Mouse (Mus musculus) macrophage (primary cell): ENCODE data around the gene Ifnar1. TPM values are rescaled to one million over a fixed set of nuclear protein-coding genes. Genes with fewer than 3 reads are reported as not detected.
"Not testable (repeated sequence)": the region's sequence is repeated elsewhere in the genome, so short reads cannot be mapped to it uniquely, and the experiment has no call there.

Experiments
- H3K27ac ChIP-seq: fragments of 350-480 bp; formaldehyde crosslinking; 2 replicates; pipeline ENCODE4 v1.9.0; 2021
- H3K36me3 ChIP-seq: fragments of 350-480 bp; formaldehyde crosslinking; 2 replicates; pipeline ENCODE4 v1.9.0; 2021; ENCODE audit errors: inconsistent target
- H3K4me3 ChIP-seq: fragments of 350-480 bp; formaldehyde crosslinking; 2 replicates; pipeline ENCODE4 v1.9.0; 2021; ENCODE audit errors: inconsistent target
- H3K79me2 ChIP-seq: fragments of 350-480 bp; formaldehyde crosslinking; 2 replicates; pipeline ENCODE4 v1.9.0; 2021; ENCODE audit errors: inconsistent target
- WGBS: methylation state at CpG from one replicate; pipeline ENCODE4 v1.1.7; 2026; ENCODE audit warnings: inconsistent platforms; ENCODE audit not compliant: missing documents; 5-methylcytosine and 5-hydroxymethylcytosine counted together
- polyA plus RNA-seq: library from polyadenylated mRNA; stranded (reverse); fragments of 250-400 nt; gene quantifications from 3 replicates; pipeline ENCODE4 v1.2.4, GENCODE M21; 2018; ENCODE audit warnings: inconsistent platforms

Ifnar1 gene
- polyA plus RNA-seq, 1 experiment from 2014 or later: 104 TPM

DNA sequence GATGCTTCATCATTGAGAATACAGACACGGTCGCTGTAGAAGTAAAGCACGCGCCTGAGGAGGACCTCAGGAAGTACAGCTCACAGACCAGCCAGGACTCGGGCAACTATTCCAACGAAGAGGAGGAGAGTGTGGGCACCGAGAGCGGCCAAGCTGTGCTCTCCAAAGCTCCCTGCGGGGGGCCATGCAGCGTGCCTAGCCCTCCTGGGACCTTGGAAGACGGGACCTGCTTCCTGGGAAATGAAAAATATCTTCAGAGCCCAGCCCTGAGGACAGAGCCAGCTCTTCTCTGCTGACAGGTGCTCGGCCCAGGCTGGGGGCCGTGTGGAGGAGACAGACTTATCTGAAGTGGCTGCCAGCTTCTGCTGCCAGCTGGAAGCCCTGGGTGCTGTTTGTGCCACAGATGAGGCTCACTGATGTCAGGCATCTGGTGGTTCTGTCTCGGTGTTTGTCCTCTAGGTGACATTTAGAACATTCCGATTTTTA lies 20.1 kb downstream of the Ifnar1 start:
- 91% methylated on average over 14 of the region's 15 CpGs for WGBS

DNA sequence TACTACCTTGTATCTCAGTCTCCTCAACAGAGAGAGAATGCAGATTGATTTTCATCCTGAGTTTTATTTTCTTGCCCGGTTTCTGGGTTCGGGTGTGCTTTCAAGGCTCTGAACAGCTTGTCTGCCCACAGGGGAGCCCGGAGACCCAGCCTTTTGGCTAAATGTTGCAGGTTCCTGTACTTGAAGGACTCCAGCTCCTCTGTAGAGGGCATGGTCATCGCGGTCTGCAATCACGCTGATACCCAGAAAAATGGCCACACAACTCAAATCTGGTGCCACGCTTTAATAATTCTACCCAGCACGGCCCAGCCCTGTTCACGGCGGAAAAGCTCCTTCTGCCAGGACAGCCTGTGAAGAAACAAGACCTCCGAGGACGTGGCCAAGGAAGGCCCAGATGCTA lies 21.4 kb downstream of the Ifnar1 start:
- Histone ChIP-seq H3K27ac (no peak overlapping the region), H3K79me2 (no peaks in the 10 kb centered on the region; the same call in 1 of the 2 replicates), H3K4me3 (no peak overlapping the region), H3K36me3 (peaks cover 65% of the 10 kb centered on the region)
- WGBS: 92% methylated on average over 8 of the region's 12 CpGs

More for the DNA sequence above, 20.1 kb downstream of the Ifnar1 start:
- no peak overlapping the region for H3K4me3 ChIP-seq
- H3K79me2 ChIP-seq: peaks cover 4% of the 10 kb centered on the region; the same call in 1 of the 2 replicates
- no peak overlapping the region for H3K27ac ChIP-seq
- peaks cover 77% of the 10 kb centered on the region for H3K36me3 ChIP-seq

DNA sequence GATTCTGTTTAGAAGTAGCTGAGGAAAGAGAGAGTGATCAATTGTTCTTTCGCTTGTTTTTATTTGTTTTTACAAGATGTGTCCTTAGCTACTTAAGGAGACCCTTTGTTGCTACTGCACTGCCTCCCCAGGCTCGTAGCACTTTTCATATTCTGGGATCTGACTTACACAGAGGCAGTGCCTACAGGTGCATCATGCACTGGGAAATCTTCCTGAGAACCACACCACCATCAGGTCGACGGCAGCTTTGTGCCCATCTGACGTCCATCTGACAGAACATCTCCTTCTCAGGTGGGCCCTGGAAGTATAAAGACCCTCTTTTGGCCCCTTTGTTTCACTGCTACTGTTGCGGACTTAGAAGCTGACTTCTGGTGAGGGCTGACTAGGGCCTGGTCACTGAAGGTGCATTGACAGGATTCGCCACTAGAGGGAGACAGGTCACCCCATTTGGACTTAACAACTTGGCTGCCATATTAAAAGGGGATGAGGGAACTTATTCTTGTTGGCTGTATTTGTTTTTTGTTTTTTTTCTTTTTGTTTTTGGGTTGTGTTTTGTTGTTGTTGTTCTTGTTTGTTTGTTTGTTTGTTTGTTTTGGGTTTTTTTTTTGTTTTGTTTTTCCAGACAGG lies 27.2 kb downstream of the Ifnar1 start:
- WGBS: 36% methylated on average over 7 of the region's 7 CpGs
- Histone ChIP-seq H3K4me3 (no peak overlapping the region), H3K36me3 (peaks cover 13% of the 10 kb centered on the region)

DNA sequence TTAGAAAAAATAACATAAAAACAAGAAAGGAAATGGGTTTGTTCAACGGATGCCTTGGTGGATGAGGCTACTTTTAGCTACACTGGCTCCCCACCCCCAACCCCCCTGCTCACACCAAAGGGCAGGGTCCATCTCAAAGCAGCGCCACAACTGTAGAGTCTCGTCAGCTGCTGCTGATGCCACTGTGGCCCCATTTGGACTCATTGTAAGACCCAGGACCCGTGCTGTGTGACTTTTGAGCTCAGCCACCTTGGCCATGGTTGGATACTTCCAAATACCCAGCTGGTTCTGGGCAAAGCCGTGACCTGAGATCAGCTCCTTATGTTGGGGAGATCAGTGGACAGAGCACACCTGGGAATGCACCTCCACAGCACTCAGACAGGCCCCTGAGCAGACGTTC lies 28.1 kb downstream of the Ifnar1 start:
- H3K79me2 ChIP-seq: no peaks in the 10 kb centered on the region
- WGBS: 87% methylated on average over 6 of the region's 6 CpGs
- H3K27ac ChIP-seq: no peak overlapping the region
- H3K4me3 ChIP-seq: no peak overlapping the region
- peaks cover 9% of the 10 kb centered on the region for H3K36me3 ChIP-seq

More for the DNA sequence above, 27.2 kb downstream of the Ifnar1 start:
- Histone ChIP-seq H3K79me2 (no peaks in the 10 kb centered on the region), H3K27ac (no peak overlapping the region)

DNA sequence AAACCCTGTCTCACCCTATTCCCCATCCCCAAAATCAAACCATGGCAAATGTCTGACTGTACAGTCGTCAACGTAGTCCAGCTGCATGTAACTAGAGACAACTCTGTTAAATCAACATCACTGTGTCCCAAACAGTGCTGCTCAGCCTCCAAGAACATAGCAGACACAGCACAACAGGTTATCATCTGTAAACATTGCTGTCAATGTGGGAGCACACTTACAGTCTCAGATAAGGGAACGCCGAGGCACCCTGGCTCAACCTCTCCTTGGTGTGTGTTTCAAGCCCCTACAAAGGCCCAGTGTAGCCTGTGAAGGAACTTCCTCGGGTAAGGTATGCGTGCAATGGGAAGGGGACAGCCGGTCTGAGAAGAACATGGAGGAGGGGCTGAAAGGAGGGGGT lies 32.0 kb downstream of the Ifnar1 start:
- 93% methylated on average over 7 of the region's 7 CpGs for WGBS
- Histone ChIP-seq H3K4me3 (no peak overlapping the region), H3K27ac (no peak overlapping the region), H3K79me2 (no peaks in the 10 kb centered on the region), H3K36me3 (no peaks in the 10 kb centered on the region)

DNA sequence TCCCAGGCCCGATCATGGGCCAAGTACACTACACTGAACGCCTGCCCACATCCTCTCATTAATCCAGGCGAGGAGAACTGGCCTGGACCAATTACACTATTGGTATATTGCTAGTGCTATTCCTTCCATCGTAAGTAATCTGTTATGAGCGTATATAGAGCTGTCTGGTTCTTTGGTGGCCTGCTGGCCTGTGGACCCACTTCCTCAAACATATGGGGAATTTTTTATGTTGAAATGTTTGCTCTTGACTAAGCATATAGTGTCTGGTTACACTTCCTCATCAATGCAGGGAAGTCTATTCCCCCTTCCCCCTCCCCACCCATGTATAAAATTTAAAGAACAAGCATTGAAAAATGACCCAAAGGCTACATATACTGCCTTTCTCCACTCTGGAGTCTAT lies 37.0 kb downstream of the Ifnar1 start:
- H3K27ac ChIP-seq: peak overlapping the region; percentile 99
- H3K79me2 ChIP-seq: no peaks in the 10 kb centered on the region
- no peaks in the 10 kb centered on the region for H3K36me3 ChIP-seq
- no peak overlapping the region for H3K4me3 ChIP-seq
- WGBS: 0% methylated on average over 5 of the region's 5 CpGs

DNA sequence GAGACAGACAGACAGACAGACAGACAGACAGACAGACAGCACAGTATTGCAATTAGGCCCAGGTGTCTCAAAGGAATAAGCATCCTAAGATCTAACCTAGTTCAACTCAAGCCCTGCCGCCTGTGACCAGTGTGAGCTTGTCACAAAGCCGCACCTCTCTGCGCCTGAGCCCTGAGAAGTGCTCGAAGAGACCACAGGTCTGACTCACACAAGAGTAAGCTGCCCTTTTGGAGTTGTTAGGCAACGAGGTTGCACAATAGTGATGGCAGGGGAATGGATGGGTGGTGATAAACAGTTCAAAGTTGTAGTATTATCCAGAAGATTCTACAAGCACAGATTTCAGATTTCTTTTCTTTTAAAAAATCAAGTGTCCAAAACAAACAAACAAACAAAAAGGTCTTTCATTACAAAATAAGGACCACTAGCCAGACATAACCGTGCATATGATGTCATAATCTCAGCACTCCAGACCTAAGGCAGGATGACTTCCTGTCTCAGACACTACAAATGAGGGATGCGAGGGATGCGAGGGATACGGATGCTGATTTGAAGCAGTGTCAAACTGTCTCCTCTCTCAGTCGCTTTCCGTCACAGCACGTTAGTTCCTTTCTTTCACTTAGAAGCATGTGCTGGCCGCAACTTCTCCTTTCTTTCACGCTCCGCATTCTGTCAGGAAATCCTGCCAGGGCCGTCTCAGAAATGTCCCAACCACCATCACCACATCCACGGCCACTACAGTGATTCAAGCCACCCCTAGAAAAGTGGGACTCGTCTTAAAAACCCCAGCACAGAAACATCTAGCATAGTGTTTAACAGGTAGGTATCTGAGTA lies 37.7 kb downstream of the Ifnar1 start:
- peak overlapping the region; percentile 99 for H3K27ac ChIP-seq
- H3K4me3 ChIP-seq: no peak overlapping the region
- no peaks in the 10 kb centered on the region for H3K36me3 ChIP-seq
- WGBS: under 1% methylated on average over 18 of the region's 18 CpGs
- H3K79me2 ChIP-seq: no peaks in the 10 kb centered on the region

DNA sequence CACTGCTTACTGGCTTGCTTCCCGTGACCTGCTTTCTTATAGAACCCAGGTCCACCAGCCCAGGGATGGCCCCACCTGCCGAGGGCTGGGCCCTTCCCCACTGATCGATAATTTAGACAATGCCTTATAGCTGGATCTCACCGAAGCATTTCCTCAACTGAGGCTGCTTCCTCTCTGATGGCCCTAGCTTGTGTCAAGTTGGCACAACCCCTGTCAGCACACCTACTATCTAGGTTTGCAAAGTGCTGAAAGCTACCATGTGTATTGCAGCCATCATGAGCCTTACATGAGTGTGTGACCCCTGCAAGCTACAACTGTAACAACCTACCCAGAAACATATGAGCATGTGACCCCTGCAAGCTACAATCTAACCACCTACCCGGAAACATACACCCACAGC lies 39.2 kb downstream of the Ifnar1 start:
- Histone ChIP-seq H3K27ac (peak overlapping the region; percentile 99), H3K4me3 (no peak overlapping the region), H3K79me2 (no peaks in the 10 kb centered on the region), H3K36me3 (no peaks in the 10 kb centered on the region)
- WGBS: 34% methylated on average over 5 of the region's 5 CpGs

DNA sequence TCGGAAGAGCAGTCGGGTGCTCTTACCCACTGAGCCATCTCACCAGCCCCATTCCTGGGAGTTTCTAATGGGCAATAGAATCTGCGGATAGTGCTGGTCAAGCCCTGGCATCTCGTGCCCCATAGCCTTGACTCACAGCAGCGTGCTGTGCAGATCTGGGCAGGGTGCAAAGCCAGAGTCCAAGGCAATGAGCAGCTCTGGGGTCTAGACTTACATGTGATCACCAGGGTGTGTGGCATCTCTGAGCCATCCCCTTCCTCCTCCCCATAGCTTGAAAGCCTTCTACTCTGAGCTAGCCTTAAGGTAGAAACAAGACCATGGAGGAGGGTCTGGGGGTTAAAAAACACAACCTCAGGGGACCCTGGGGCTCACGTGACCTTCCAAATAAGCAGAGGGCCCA lies 41.2 kb downstream of the Ifnar1 start:
- Histone ChIP-seq H3K36me3 (no peaks in the 10 kb centered on the region), H3K27ac (peak overlapping the region; percentile 81), H3K79me2 (no peaks in the 10 kb centered on the region), H3K4me3 (no peak overlapping the region)
- WGBS: 92% methylated on average over 6 of the region's 6 CpGs

DNA sequence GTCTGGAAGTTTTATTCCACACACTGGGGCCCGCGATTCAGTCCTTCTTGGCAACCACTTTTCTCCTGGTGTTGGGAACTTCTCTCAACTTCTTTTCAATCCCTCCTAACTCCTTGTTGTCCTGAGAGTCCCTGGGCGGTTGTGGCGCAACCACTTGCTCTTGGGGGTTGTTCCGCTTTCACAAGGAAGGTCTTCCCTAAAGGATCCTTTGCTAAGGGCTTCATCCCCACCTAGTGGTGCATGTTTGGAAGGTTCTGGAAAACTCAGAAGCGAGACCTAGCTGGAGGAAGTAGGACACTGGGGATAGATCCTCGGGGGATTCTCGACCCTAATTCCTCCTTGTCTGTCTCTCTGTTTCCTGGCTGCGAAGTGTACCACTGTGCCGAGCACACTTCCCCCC lies 42.0 kb downstream of the Ifnar1 start:
- no peak overlapping the region for H3K4me3 ChIP-seq
- H3K79me2 ChIP-seq: no peaks in the 10 kb centered on the region
- H3K36me3 ChIP-seq: no peaks in the 10 kb centered on the region
- peak overlapping the region; percentile 81 for H3K27ac ChIP-seq
- WGBS: 13% methylated on average over 9 of the region's 10 CpGs

DNA sequence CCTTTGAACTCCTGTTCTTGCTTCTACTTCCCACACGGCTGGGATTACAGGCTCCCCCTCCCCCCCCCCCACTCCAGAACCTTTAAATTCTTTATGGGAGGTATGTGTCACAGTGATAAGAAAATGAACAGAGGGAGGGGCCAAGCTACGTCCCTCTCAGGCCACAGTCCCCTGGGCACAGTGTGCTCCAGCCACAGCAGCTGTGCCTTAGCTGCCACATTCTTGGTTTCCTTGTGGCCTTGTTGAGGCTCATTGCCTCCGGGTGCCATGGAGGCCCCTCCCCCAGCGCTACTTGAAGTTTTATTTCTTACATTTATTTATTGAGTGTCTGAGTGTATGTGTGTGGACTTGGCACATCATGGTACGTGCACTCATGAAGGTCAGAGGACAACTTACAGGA lies 42.5 kb downstream of the Ifnar1 start:
- Histone ChIP-seq H3K79me2 (no peaks in the 10 kb centered on the region), H3K27ac (peak overlapping the region; percentile 81), H3K4me3 (no peak overlapping the region), H3K36me3 (no peaks in the 10 kb centered on the region)
- 34% methylated on average over 5 of the region's 5 CpGs for WGBS

DNA sequence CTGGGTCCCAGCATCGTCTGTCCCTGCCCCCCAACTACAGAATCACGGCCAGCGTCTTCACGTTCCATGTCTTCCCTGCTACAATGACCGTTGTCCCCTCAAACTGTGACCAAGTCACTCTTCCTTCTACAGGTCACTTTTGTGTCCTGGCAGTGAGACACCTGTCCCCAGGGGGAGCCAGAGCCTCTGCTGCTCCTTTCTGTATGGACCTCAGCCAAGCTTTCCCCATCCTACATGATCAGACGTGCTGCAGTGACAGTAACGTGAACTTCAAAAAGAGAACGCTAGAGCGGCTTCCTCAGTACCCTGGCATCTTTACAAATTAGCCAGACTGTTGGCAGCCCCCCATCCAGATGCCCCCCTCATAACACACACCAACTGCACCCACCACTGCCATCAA lies 43.5 kb downstream of the Ifnar1 start:
- H3K36me3 ChIP-seq: no peaks in the 10 kb centered on the region
- H3K79me2 ChIP-seq: no peaks in the 10 kb centered on the region
- 90% methylated on average over 9 of the region's 9 CpGs for WGBS
- no peak overlapping the region for H3K4me3 ChIP-seq
- no peak overlapping the region for H3K27ac ChIP-seq

DNA sequence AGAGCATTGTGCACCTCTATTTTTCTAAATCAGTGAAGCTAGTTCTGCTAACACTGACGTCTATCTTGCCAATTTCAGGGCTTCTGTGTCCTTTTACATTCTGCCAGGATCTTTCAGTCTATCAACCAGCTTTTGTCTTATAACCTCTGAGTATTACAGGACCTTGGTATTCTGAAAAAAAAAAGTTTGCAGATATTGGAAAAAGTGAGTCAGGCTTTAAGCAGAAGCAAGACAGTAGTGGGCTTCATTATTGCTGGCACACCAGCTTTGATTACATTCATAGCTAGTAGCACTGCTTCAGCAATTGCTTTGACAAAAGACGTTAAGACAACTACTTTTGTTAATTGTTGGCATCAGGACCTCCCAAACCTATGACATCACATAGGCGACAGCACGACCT lies 45.8 kb downstream of the Ifnar1 start:
- not testable (repeated sequence) for H3K4me3 ChIP-seq, H3K36me3 ChIP-seq, H3K79me2 ChIP-seq, H3K27ac ChIP-seq
- 93% methylated on average over 4 of the region's 4 CpGs for WGBS

DNA sequence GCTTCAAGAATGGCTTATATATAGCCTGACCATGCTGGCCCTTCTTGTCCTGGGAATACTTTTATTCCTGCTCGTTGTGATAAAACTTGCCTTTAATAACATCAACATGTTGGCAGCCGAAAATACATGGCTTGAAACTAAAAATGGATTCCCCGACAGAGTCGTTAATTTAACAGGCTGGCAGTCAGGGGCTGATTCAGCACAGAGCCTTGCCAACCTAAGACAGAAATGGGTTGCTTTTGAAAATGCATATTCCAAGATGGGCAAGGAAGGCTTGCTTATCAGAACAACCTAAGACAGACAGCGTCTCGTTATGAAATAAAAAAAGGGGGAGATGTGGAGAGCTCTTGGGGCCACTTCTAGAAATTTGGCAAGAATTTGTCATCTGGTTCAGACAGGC lies 46.8 kb downstream of the Ifnar1 start:
- WGBS: 90% methylated on average over 6 of the region's 6 CpGs
- Histone ChIP-seq H3K36me3 (no peaks in the 10 kb centered on the region), H3K27ac (no peak overlapping the region)

DNA sequence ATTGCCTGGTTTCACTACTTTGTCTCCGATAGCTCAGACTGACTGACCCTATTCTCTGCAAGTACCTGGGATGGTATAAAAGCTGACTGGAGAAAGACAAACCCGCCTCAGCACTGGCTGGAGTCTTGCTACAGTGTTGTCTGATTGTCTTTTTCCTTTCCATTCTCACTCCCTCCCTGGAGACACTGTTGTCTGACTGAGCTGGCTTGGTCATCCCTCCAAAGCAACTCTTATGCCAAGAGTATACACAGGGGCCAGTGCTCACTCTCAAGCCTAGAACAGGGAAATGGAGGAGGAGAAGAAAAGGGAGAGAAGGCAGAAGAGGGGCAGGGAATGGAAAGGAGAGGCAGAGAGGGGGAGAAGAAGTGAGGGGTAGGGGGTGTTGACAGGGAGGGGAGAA lies 47.4 kb downstream of the Ifnar1 start:
- Histone ChIP-seq H3K79me2 (no peaks in the 10 kb centered on the region), H3K36me3 (no peaks in the 10 kb centered on the region), H3K27ac (no peak overlapping the region), H3K4me3 (no peak overlapping the region)
- 100% methylated on average over 2 of the region's 2 CpGs for WGBS

More for the DNA sequence above, 46.8 kb downstream of the Ifnar1 start:
- H3K4me3 ChIP-seq: no peak overlapping the region
- H3K79me2 ChIP-seq: no peaks in the 10 kb centered on the region
